Mouse (Mus musculus) thymus, adult 2 months (tissue): ENCODE measurements around the gene Samd10. TPM values are rescaled to one million over a fixed set of nuclear protein-coding genes. Genes with fewer than 3 reads are reported as not detected.

Experiments used
- DNase-seq: peaks from one replicate; pipeline ENCODE4 v3.0.0; 2021
- H3K27ac ChIP-seq: fragments of 200-500 bp; 2 replicates; pipeline ENCODE4 v1.5.1; 2012; ENCODE audit warnings: low read length, control low read depth; ENCODE audit not compliant: control insufficient read depth, insufficient read depth
- H3K27me3 ChIP-seq: fragments of 200-500 bp; 2 replicates; pipeline ENCODE4 v1.6.1; 2012; ENCODE audit warnings: mild to moderate bottlenecking, low read length, moderate library complexity, mixed read lengths; ENCODE audit not compliant: control insufficient read depth, insufficient read depth
- H3K36me3 ChIP-seq: fragments of 200-500 bp; 2 replicates; pipeline ENCODE4 v1.6.1; 2012; ENCODE audit warnings: mild to moderate bottlenecking, low read length, moderate library complexity; ENCODE audit not compliant: control insufficient read depth, insufficient read depth
- H3K4me1 ChIP-seq: fragments of 200-500 bp; replicated peaks from 2 replicates; pipeline ENCODE4 v1.6.1; 2012; ENCODE audit warnings: low read length; ENCODE audit not compliant: control insufficient read depth, insufficient read depth
- H3K4me3 ChIP-seq: fragments of 200-500 bp; 2 replicates; pipeline ENCODE4 v1.5.1; 2012; ENCODE audit warnings: mild to moderate bottlenecking, low read length, control low read depth, moderate library complexity; ENCODE audit not compliant: control insufficient read depth, insufficient read depth
- CTCF ChIP-seq: fragments of 200-500 bp; IDR thresholded peaks from 2 replicates; pipeline ENCODE4 v1.5.1; 2012; ENCODE audit warnings: mild to moderate bottlenecking, control low read depth, low read length, moderate library complexity, borderline replicate concordance; ENCODE audit not compliant: control insufficient read depth, poor library complexity, insufficient read depth; ENCODE audit errors: extremely low read depth
- POLR2A ChIP-seq: fragments of 200-500 bp; IDR thresholded peaks from 2 replicates; pipeline ENCODE4 v1.6.1; 2012; ENCODE audit warnings: mild to moderate bottlenecking, low read length, control low read depth, moderate library complexity; ENCODE audit not compliant: control insufficient read depth, poor library complexity, insufficient read depth; ENCODE audit errors: extremely low read depth
- WGBS: fragments of 180-500 bp; shearing (Covaris S2); methylation state at CpG from one replicate; pipeline ENCODE4 v1.1.7; 2018; 5-methylcytosine and 5-hydroxymethylcytosine counted together
- polyA plus RNA-seq: library from polyadenylated mRNA; depleted of rRNA; stranded (reverse); fragments of >200 nt; gene quantifications from 2 replicates; pipeline ENCODE4 v1.2.3, GENCODE M21; 2012

Samd10 gene
- polyA plus RNA-seq, 1 experiment = 29.0 TPM

GRCm38 (mm10) chr2:181587796-181588195 lies 11.2 kb downstream of the Samd10 start:
- no peak overlapping the region for H3K27ac ChIP-seq
- WGBS = 93% methylated on average over 6 of the region's 6 CpGs
- H3K4me3 ChIP-seq = no peak overlapping the region
- TF ChIP-seq CTCF (no peak), POLR2A (no peak)
- H3K36me3 ChIP-seq = peaks cover 3% of the 10 kb centered on the region; the same call in 1 of the 2 replicates
- no peaks in the 10 kb centered on the region for H3K27me3 ChIP-seq
- H3K4me1 ChIP-seq = peaks cover 8% of the 10 kb centered on the region
- no peak for DNase-seq

- 97% methylated on average over 3 of the region's 3 CpGs for WGBS
- Histone ChIP-seq H3K27ac (no peak overlapping the region), H3K27me3 (no peaks in the 10 kb centered on the region), H3K4me3 (no peak overlapping the region), H3K36me3 (peaks cover 3% of the 10 kb centered on the region; the same call in 1 of the 2 replicates), H3K4me1 (0 out of 2 replicates have a peak, but pooled peaks cover 2% of the 10 kb centered on the region)
- DNase-seq = no peak
- TF ChIP-seq CTCF (no peak), POLR2A (no peak)
Measured at GRCm38 (mm10) chr2:181586124-181586523, 12.9 kb downstream of the Samd10 start.

GRCm38 (mm10) chr2:181585506-181585905 lies 13.5 kb downstream of the Samd10 start:
- H3K27ac ChIP-seq = no peak overlapping the region
- 94% methylated on average over 5 of the region's 5 CpGs for WGBS
- TF ChIP-seq CTCF (no peak), POLR2A (no peak)
- no peak overlapping the region for H3K4me3 ChIP-seq
- no peaks in the 10 kb centered on the region for H3K27me3 ChIP-seq
- peaks cover 3% of the 10 kb centered on the region; the same call in 1 of the 2 replicates for H3K36me3 ChIP-seq
- H3K4me1 ChIP-seq = peaks cover 6% of the 10 kb centered on the region
- DNase-seq = no peak

- no peak for DNase-seq
- Histone ChIP-seq H3K4me3 (no peak within 1 kb of the TSS), H3K4me1 (peaks cover 9% of the 10 kb centered on the region), H3K27ac (no peak within 1 kb of the TSS), H3K36me3 (peaks cover 3% of the 10 kb centered on the region; the same call in 1 of the 2 replicates), H3K27me3 (no peaks in the 10 kb centered on the region)
- WGBS = 98% methylated on average over 4 of the region's 4 CpGs
- TF ChIP-seq POLR2A (no peak), CTCF (no peak)
Measured at GRCm38 (mm10) chr2:181584411-181584942, 14.5 kb downstream of the Samd10 start, which contains the start of gene Uckl1. Gene Uckl1 (minus strand): TSS chr2:181584892.

GRCm38 (mm10) chr2:181583460-181584257 lies 15.4 kb downstream of the Samd10 start:
- WGBS = 97% methylated on average over 3 of the region's 3 CpGs
- H3K36me3 ChIP-seq = peaks cover 3% of the 10 kb centered on the region; the same call in 1 of the 2 replicates
- no peak for TF ChIP-seq CTCF
- TF ChIP-seq POLR2A = no peak

GRCm38 (mm10) chr2:181582939-181583338 lies 16.1 kb downstream of the Samd10 start:
- WGBS = 86% methylated on average over 1 of the region's 1 CpGs
- Histone ChIP-seq H3K4me3 (no peak overlapping the region), H3K27ac (no peak overlapping the region), H3K27me3 (no peaks in the 10 kb centered on the region), H3K4me1 (peaks cover 12% of the 10 kb centered on the region), H3K36me3 (peaks cover 3% of the 10 kb centered on the region; the same call in 1 of the 2 replicates)
- DNase-seq = no peak
- no peak for TF ChIP-seq POLR2A
- no peak for TF ChIP-seq CTCF

More at GRCm38 (mm10) chr2:181583460-181584257, 15.4 kb downstream of the Samd10 start:
- no peaks in the 10 kb centered on the region for H3K27me3 ChIP-seq
- H3K4me3 ChIP-seq = no peak overlapping the region
- H3K4me1 ChIP-seq = peaks cover 9% of the 10 kb centered on the region
- DNase-seq = no peak
- no peak overlapping the region for H3K27ac ChIP-seq

GRCm38 (mm10) chr2:181582358-181582757 lies 16.7 kb downstream of the Samd10 start:
- peaks cover 12% of the 10 kb centered on the region for H3K4me1 ChIP-seq
- H3K4me3 ChIP-seq = no peak overlapping the region
- H3K27ac ChIP-seq = no peak overlapping the region
- TF ChIP-seq POLR2A (no peak), CTCF (no peak)
- no peaks in the 10 kb centered on the region for H3K27me3 ChIP-seq
- peaks cover 3% of the 10 kb centered on the region; the same call in 1 of the 2 replicates for H3K36me3 ChIP-seq
- no peak for DNase-seq
- WGBS = 94% methylated on average over 2 of the region's 2 CpGs
